Mouse (Mus musculus) kidney, postnatal 25 days (tissue): Measurements from ENCODE around the gene Gm26661.
A peak's percentile ranks its signal among the peaks of the same experiment; 100 is the strongest.

Experiments used
- DNase-seq, 2 experiments: peaks; one replicate each; pipeline ENCODE4 v3.0.0; 2021; ENCODE audit warnings: mixed read lengths in 2 of 2

The Gm26661 gene

DNA sequence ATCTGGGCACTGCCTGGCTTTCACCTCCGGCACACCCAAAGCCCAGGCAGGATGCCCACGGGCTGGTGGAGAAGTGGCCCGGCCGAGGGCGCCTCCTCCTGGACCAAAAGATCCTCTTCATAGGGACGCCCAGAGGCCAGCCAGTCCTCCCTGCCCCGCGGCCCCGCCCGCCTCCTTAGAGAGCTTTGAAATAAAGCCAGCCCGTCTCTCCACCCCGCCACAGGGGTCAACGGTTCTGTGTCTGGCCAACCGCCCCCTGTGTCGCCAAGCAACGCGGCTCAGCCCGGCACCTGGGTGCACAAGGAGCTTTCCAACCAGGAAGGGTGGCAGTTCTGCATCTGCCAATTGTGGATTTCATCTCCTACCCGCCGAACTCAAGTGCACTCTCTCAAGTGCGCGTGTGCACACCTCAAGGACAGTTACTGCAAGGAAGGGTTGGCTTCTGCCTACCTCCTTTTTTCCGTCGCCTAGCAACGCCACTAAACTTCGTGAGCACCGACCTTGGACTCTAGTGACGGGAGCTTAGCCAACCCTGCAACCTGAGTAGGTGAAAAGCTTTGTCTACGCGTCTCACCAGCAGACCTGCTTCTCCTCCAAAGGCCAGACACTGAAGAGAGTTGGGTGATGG, at the start of gene Gm26661:
TSS of gene Gm26661 (plus strand) at position 56 of the 628 bp plus-strand sequence.
- DNase-seq, result peak; percentile 79 to 90

DNA sequence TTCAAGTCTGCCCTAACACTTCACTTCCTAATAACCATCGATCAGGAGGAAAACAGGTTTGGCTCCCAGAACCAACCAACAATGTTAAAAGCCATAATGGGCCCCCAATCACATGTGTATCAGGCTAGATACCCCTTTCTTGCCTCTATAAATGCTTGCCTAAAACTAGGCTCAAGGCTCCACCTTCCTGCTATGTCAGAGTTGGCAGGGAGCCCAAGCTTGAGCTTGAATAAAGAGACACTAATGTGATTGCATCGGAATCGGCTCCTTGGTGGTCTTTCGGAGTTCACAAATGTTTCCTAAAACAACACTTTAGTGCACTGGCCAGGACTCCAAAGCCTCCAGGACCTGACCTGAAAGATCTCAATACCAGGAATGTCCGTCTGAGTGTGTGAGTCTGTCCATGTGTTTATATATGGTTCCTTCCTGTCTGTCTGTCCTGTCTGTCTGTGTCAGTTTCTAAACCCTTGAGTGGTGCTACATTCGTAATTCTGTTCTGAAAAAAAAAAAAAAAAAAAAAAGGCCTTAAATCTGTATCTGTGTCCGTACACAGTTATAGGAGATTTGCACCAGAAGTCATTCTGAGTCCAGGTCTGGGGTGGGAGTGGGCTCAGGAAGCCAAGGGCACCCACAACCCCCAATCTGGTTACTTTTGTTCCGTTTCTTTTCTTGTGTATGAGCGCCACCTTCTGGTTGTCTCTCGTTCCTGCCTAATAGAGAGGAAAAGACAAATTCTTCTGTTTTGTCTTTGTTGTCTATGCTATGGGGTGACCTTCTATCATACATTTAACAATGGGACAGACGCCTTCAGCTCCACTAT, 42.2 kb upstream of the Gm26661 start:
- DNase-seq, result peak in 1 of 2 experiments; percentile 70

GRCm38 (mm10) chr14:7749764-7750089, 41.7 kb upstream of the Gm26661 start:
- DNase-seq, result no peak

GRCm38 (mm10) chr14:7765569-7766314, 25.6 kb upstream of the Gm26661 start:
- peak; percentile 81 to 91 for DNase-seq

- peak; percentile 64 to 82 for DNase-seq
Observed at GRCm38 (mm10) chr14:7773714-7774389, 17.5 kb upstream of the Gm26661 start.

GRCm38 (mm10) chr14:7786073-7786472, 5.3 kb upstream of the Gm26661 start:
- no peak for DNase-seq

- no peak for DNase-seq
Observed at GRCm38 (mm10) chr14:7789266-7790030, 1.9 kb upstream of the Gm26661 start.

GRCm38 (mm10) chr14:7791061-7791531, 291 bp upstream of the Gm26661 start:
- DNase-seq, result no peak

DNA sequence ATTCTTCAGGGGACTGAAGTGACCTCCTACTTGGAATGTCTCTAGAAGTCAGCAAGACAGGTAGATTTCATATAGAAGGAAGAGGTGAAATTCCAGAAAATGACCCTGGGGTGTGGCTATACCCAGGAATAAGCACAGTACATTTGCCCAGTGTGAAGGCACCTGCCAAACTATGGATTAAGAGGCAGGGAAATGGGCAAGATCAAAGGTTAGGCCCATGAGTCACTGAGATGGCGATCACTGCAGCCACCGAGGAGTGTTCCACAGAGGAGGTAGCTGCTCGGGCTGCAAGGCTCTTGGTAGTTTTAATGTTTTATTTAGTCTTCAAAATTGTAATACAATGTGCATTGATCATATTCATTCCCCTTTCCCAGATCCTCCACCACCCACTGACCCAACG, 4.6 kb downstream of the Gm26661 start:
- DNase-seq, result no peak

GRCm38 (mm10) chr14:7800611-7801010, 9.2 kb downstream of the Gm26661 start:
- DNase-seq, result no peak

DNA sequence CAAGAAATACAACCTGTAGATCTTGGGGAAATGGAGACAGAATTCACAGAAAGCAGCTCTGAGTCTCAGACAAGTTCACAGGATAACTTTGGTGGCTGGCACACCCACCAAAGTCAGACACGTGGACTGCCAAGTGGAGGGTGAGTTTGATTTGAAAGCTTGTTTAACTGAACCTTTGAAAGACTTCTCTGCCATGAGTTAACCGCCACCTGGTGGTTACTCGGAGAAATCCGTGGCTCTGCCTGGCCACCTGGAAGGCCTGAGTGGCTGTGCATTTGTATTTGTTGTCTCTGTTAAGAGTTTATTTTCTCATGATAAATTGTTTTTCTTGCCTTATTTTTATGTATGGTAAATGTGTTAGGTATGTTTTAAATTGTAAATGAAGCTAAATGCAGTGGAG, 10.4 kb downstream of the Gm26661 start:
- DNase-seq, result peak; percentile 58 to 61

GRCm38 (mm10) chr14:7803874-7804557, 12.6 kb downstream of the Gm26661 start:
- DNase-seq, result no peak

DNA sequence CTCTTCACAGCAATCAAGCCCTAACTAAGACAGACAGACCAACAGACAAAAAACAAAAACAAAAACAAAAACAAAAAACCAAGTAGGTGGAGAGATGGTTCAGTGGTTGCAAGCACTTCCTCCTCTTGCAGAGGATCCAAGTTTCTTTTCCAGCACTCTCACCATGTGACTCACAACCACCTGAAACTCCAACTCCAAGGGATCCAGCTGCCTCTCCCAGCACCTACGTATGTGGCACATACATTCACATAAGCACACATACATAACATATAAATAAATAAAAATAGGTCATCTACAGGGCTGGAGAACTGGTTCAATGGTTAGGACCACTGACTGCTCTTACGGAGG, 13.1 kb downstream of the Gm26661 start:
- no peak for DNase-seq

DNA sequence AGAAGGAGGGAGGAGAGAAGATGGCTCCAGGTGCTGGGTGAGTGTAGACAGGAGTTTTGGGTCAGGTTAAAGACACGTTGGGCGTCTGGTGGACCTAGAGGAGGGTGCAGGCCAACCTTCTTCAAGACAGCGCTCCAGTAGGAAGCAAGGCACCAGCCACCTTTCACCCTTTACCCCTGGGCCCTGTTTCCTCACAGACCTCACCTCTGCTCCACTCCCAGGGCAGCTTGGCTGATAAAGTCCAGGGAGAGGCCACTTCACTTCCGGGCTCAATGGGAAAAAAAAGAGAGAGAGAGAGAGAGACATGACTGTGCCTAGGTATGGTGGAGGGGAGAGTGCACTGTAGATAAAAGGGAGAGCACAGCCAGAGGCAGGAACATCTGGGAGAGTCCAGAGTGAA, 16.3 kb downstream of the Gm26661 start:
- DNase-seq, result no peak

GRCm38 (mm10) chr14:7808501-7808981, 17.2 kb downstream of the Gm26661 start:
- no peak for DNase-seq

DNA sequence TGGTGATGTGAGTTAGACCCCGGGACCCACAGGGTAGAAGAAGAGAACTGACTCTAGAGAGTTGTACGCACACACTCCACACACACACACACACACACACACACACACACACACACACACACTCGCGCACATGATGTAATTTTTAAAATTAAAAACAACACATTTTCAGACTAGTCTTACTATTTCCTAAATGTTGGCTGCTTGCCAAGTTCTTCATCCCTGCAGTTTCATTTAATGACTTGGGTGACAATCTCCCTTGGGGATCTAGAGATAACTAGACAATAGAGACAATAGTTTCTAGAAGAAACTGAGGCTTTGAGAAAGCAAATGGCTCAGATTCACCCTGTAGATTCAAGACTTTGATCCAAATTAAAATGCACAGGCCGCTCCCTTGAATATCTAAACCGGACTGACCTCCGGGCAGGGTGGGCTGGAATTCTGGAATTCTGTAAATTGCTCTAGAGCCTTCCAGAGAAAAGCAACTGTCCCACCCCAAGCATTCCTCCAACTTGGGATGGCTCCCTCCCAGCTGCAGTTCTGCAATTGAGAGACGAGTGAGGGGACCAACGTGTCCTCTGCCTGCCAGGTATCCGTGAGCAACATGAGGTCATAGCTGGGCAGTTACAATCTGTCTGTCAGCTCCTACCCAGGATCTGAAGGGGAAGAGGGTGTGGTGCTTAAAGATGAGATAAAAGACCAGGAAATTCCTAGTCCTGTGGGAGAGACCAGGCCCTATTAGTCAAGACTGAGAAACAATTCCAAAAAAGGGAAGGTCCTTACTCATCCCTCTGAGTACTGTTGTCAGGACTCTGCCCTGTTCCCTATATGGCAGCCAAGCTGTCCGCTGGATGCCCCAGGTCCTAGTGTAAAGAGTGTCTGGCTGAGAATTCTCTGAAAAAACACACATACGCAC, 17.9 kb downstream of the Gm26661 start:
- no peak for DNase-seq

DNA sequence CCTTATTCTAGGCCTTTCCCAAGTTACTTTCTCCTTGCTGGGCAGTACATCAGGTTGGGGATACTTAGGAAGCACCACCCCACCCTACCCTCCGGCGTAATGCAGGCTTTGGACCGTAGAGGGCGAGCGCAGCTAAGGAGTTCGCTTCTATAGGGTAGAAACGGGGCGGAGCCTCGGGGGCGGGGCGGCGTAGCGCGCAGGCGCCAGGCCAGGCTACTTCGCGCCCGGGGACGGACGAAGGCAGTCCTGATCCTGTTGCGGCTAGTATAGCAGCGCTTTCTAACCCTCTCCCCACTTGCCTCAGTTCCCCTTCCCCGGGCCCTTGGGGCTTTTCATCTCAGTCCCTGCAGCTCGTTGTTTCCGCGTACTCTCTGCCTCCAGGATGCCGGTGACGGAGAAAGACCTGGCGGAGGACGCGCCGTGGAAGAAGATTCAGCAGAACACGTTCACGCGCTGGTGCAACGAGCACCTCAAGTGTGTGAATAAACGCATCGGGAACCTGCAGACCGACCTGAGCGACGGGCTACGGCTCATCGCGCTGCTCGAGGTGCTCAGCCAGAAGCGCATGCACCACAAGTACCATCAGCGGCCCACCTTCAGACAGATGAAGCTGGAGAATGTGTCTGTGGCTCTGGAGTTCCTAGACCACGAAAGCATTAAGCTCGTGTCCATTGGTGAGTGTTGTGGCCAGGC, 26.5 kb downstream of the Gm26661 start, which contains the start of gene Flnb:
TSS of gene Flnb (plus strand) at position 188 of the 693 bp plus-strand sequence.
- DNase-seq, result peak; percentile 97 to 99

DNA sequence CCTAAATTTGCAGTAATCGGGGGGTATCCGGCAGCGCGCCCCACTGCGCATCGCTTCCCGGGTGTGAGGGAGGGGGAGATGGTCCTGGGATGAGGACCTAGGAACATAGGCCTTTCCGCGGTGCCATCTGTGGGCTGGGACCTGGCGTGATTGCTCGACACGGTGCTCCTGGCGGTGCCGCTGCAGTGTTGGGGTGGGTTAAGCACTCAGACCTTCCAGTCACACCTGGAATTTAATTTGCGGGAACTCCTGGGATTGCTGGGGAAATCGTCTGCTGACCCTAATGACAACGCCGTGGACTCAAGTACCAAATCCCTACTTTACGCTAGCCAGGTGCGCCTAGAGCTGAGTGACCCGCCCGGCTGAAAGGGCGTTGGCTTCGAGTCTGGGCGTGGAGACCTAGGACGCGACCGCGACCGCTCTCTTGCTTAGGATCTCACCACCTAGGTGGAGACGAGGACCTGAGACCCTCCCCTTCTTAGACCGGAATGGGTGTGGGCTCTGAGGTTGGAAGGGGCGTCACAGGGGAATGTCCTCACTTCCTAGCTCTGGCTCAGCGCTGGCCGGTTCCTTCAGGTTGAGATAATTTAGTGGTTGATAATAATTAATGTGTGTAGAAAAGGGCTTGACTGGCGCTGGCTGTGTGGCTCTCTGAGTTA, 27.2 kb downstream of the Gm26661 start:
- DNase-seq, result peak; percentile 53 to 70

DNA sequence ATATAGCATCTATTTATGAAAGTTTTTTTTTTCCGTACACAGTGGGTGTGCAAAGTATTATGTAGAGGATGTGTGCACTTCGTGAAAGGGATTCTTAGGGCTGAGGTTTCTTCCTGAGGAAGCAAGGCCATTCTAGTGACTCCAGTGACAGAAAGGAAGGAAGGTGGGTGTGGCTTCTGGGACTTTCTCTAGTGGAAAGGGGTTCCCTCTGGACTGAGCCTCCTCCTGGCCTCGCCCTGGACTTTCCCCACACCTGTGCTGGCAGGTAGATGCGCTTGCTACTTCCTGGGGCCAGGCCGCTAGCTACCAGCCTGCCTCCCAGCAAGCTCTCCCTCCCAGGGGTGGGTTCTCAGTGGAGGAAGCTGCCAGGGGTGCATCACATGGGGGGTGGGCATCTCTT, 28.1 kb downstream of the Gm26661 start:
- DNase-seq, result peak; percentile 48 to 65
